Mouse (Mus musculus) embryonic fibroblast, embryonic 13.5 days (primary cell): Measurements from ENCODE around the gene Gapdhs.

Source experiments
- CTCF ChIP-seq: IDR thresholded peaks from 2 replicates; pipeline ENCODE4 v1.5.1; 2011; ENCODE audit warnings: mild to moderate bottlenecking, control low read depth, low read length, moderate library complexity, borderline replicate concordance; ENCODE audit not compliant: insufficient read depth
- POLR2A ChIP-seq: IDR thresholded peaks from 2 replicates; pipeline ENCODE4 v1.6.1; 2011; ENCODE audit warnings: low read depth, mild to moderate bottlenecking, control low read depth, low read length, moderate library complexity

DNA sequence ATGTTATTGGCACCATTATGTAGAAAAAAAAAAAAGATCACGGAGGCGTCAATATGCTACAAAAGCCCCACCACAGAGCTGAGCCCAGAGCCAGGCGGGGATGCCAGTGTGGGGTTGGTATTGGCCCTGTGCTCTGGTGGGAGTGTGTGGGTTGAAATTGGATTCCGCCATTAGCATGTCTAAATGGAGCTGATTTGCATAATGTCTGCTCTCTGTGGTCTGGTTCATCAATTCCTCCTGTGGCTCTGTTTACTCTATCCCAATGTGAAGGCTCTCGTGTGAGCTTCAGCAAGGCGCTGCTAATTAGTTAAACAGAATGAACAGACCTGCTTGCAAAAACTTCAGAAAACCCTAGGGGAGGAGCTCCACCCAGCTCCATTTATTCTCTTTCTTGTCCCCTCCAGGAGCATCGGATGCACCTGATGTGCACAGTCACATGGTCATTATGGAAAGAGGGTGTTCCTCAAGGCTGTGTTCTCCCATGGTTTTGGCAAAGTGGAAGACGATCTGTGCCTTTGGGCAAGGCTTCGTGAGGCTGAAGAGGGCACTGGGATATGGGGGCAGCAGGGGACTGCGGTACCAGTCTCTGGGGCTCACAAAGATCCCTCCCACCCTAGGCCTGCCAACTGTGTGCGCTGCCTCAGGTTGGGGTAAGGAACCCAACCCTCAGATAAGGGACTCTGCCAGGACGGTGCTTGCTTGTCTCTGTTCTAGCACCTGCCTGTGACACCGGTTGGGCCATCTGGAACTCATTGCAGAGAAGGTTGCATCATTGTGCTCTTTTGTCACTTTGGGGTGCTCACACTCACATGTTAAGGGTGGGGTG is 42.5 kb upstream of the Gapdhs start:
- TF ChIP-seq CTCF (no peak), POLR2A (no peak)
